Mouse (Mus musculus): ENCODE data around the gene Rtl5.

GRCm38 (mm10) chrX:102035671-102036070, 35.4 kb downstream of the Rtl5 start:
- no peak for TF ChIP-seq CTCF (IDR thresholded peaks at IDR 0.05; ENCODE audit: control insufficient read depth, insufficient read depth, insufficient read length)
- no peak for TF ChIP-seq CEBPB (IDR thresholded peaks at IDR 0.05; ENCODE audit: low read depth)
- TF ChIP-seq MYOG (IDR thresholded peaks at IDR 0.05; ENCODE audit: control insufficient read depth, extremely low read depth, insufficient read length), result no peak
- no peak for TF ChIP-seq MAX (IDR thresholded peaks at IDR 0.05)
- TF ChIP-seq MYOD1 (IDR thresholded peaks at IDR 0.05; ENCODE audit: control insufficient read depth, insufficient read length, low read depth), result no peak

Data from C2C12 (cell line).